Mouse (Mus musculus): ENCODE results near the gene Mink1.

DNA sequence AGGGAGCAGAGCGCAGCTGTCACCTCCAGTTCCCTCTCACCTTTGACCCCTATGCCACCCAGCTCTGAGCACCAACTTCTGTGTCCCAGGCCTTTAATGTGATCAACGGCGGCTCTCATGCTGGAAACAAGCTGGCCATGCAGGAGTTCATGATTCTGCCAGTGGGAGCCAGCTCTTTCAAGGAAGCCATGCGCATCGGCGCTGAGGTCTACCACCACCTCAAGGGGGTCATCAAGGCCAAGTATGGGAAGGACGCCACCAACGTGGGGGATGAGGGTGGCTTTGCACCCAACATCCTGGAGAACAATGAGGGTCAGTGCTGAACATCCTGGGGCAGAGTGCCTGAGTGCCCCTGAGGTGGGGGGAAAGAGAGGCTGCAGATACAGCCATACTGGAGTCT is 97.9 kb downstream of the Mink1 start:
- TF ChIP-seq CTCF (IDR thresholded peaks at IDR 0.05; ENCODE audit: control insufficient read depth, insufficient read depth, low read length) (no peak), POLR2A (IDR thresholded peaks at IDR 0.05; ENCODE audit: borderline replicate concordance, control insufficient read depth, low read depth, low read length) (no peak)

All from bone marrow, adult 2 months (tissue).